Mouse (Mus musculus): ENCODE measurements around the gene Mbtps2.

GRCm38 (mm10) chrX:157637253-157637652 lies 38.7 kb upstream of the Mbtps2 start:
- TF ChIP-seq CTCF (IDR thresholded peaks at IDR 0.05) (no peak), EP300 (IDR thresholded peaks at IDR 0.05) (no peak)
